Mouse (Mus musculus) forebrain, embryonic 14.5 days (tissue): Measurements from ENCODE around the gene Trappc10. TPM values are rescaled to one million over a fixed set of nuclear protein-coding genes. Genes with fewer than 3 reads are reported as not detected.
A peak's percentile ranks its signal among the peaks of the same experiment; 100 is the strongest.

ENCODE experiments used
- ATAC-seq: fragments of 200-750 bp; cut with Nextera tagmentation; 2 replicates; pipeline ENCODE4 v1.8.0; 2017; ENCODE audit warnings: mild to moderate bottlenecking, moderate library complexity
- DNase-seq: peaks from one replicate; pipeline ENCODE4 v3.0.0-alpha.2; 2015; ENCODE audit warnings: low spot score
- H3K27ac ChIP-seq: fragments of 300-500 bp; sonication (generic); 2 replicates; pipeline ENCODE4 v1.5.1; 2014; ENCODE audit warnings: low read depth, mild to moderate bottlenecking, control low read depth, low read length, moderate library complexity
- H3K27me3 ChIP-seq: fragments of 300-500 bp; sonication (generic); replicated peaks from 2 replicates; pipeline ENCODE4 v1.6.1; 2014; ENCODE audit warnings: low read length, control low read depth, mixed read lengths; ENCODE audit not compliant: control insufficient read depth, insufficient read depth
- H3K36me3 ChIP-seq: fragments of 300-500 bp; sonication (generic); 2 replicates; pipeline ENCODE4 v1.6.1; 2014; ENCODE audit warnings: low read length, control low read depth; ENCODE audit not compliant: control insufficient read depth, insufficient read depth
- H3K4me1 ChIP-seq: fragments of 300-500 bp; sonication (generic); 2 replicates; pipeline ENCODE4 v1.6.1; 2014; ENCODE audit warnings: antibody characterized with exemption, low read length, control low read depth; ENCODE audit not compliant: control insufficient read depth, insufficient read depth
- H3K4me2 ChIP-seq: fragments of 300-500 bp; sonication (generic); 2 replicates; pipeline ENCODE4 v1.6.1; 2014; ENCODE audit warnings: mild to moderate bottlenecking, control low read depth, low read length
- H3K4me3 ChIP-seq: fragments of 300-500 bp; sonication (generic); 2 replicates; pipeline ENCODE4 v1.5.1; 2014; ENCODE audit warnings: low read depth, low read length, control low read depth
- H3K9ac ChIP-seq: fragments of 300-500 bp; sonication (generic); 2 replicates; pipeline ENCODE4 v1.6.1; 2014; ENCODE audit warnings: mild to moderate bottlenecking, low read length, control low read depth, moderate library complexity
- H3K9me3 ChIP-seq: fragments of 300-500 bp; sonication (generic); replicated peaks from 2 replicates; pipeline ENCODE4 v1.6.1; 2016; ENCODE audit warnings: low read length, control low read depth, mixed read lengths; ENCODE audit not compliant: control insufficient read depth
- WGBS: fragments of 180-500 bp; shearing (Covaris S2); extraction: QIAGEN DNeasy Blood & Tissue Kit; methylation state at CpG from one replicate; pipeline ENCODE4 v1.1.7; 2014; 5-methylcytosine and 5-hydroxymethylcytosine counted together
- polyA plus RNA-seq: library from polyadenylated mRNA; unstranded; fragments of >200 nt; fragmentation: Nextera tagmentation; extraction: Ambion mirVana; gene quantifications from 2 replicates; pipeline ENCODE4 v1.2.1, GENCODE M21; 2014

Trappc10 gene
- polyA plus RNA-seq, 1 experiment from 2014 or later = 19.9 TPM

GRCm38 (mm10) chr10:78260916-78261650, 16.6 kb upstream of the Trappc10 start:
- Histone ChIP-seq H3K27me3 (no peaks in the 10 kb centered on the region), H3K4me1 (no peaks in the 10 kb centered on the region), H3K9me3 (no peaks in the 10 kb centered on the region), H3K36me3 (no peaks in the 10 kb centered on the region), H3K4me2 (no peak overlapping the region), H3K9ac (no peak overlapping the region), H3K4me3 (no peak overlapping the region), H3K27ac (no peak overlapping the region)
- ATAC-seq (no peak), DNase-seq (no peak)
- 67% methylated on average over 7 of the region's 7 CpGs for WGBS

- WGBS = 38% methylated on average over 5 of the region's 5 CpGs
- Histone ChIP-seq H3K36me3 (no peaks in the 10 kb centered on the region), H3K27ac (no peak overlapping the region), H3K4me1 (no peaks in the 10 kb centered on the region), H3K9me3 (no peaks in the 10 kb centered on the region), H3K9ac (no peak overlapping the region), H3K27me3 (no peaks in the 10 kb centered on the region), H3K4me3 (no peak overlapping the region), H3K4me2 (no peak overlapping the region)
- peak; percentile 33 for DNase-seq
- no peak for ATAC-seq
Measured at GRCm38 (mm10) chr10:78260322-78260721, 15.9 kb upstream of the Trappc10 start.

- Histone ChIP-seq H3K4me1 (no peaks in the 10 kb centered on the region), H3K36me3 (no peaks in the 10 kb centered on the region), H3K4me3 (no peak overlapping the region), H3K4me2 (no peak overlapping the region), H3K27me3 (no peaks in the 10 kb centered on the region), H3K9me3 (no peaks in the 10 kb centered on the region), H3K9ac (no peak overlapping the region), H3K27ac (no peak overlapping the region)
- WGBS = 57% methylated on average over 6 of the region's 6 CpGs
- DNase-seq = no peak
- ATAC-seq = no peak
Measured at GRCm38 (mm10) chr10:78259702-78260101, 15.3 kb upstream of the Trappc10 start.

GRCm38 (mm10) chr10:78259230-78259629, 14.8 kb upstream of the Trappc10 start:
- WGBS = 80% methylated on average over 5 of the region's 5 CpGs
- Histone ChIP-seq H3K9me3 (no peaks in the 10 kb centered on the region), H3K27ac (no peak overlapping the region), H3K27me3 (no peaks in the 10 kb centered on the region), H3K36me3 (no peaks in the 10 kb centered on the region), H3K9ac (no peak overlapping the region), H3K4me1 (no peaks in the 10 kb centered on the region), H3K4me3 (no peak overlapping the region), H3K4me2 (no peak overlapping the region)
- ATAC-seq (no peak), DNase-seq (no peak)

GRCm38 (mm10) chr10:78258142-78258675, 13.8 kb upstream of the Trappc10 start:
- DNase-seq = no peak
- Histone ChIP-seq H3K4me1 (no peaks in the 10 kb centered on the region), H3K27ac (no peak overlapping the region), H3K36me3 (no peaks in the 10 kb centered on the region), H3K4me2 (no peak overlapping the region), H3K4me3 (no peak overlapping the region), H3K9me3 (no peaks in the 10 kb centered on the region), H3K9ac (no peak overlapping the region), H3K27me3 (no peaks in the 10 kb centered on the region)
- ATAC-seq = no peak
- WGBS = 74% methylated on average over 6 of the region's 6 CpGs

- Histone ChIP-seq H3K27me3 (no peaks in the 10 kb centered on the region), H3K36me3 (no peaks in the 10 kb centered on the region), H3K9me3 (no peaks in the 10 kb centered on the region; the same call in 1 of the 2 replicates), H3K4me3 (no peak overlapping the region), H3K4me2 (no peak overlapping the region), H3K27ac (no peak overlapping the region), H3K4me1 (no peaks in the 10 kb centered on the region), H3K9ac (no peak overlapping the region)
- 72% methylated on average over 4 of the region's 4 CpGs for WGBS
- ATAC-seq (no peak), DNase-seq (no peak)
Measured at GRCm38 (mm10) chr10:78255646-78256059, 11.2 kb upstream of the Trappc10 start.

- H3K4me2 ChIP-seq = no peak overlapping the region
- no peak overlapping the region for H3K4me3 ChIP-seq
- DNase-seq = no peak
- H3K27ac ChIP-seq = no peak overlapping the region
- peaks cover 11% of the 10 kb centered on the region for H3K4me1 ChIP-seq
- 83% methylated on average over 3 of the region's 3 CpGs for WGBS
- H3K9me3 ChIP-seq = no peaks in the 10 kb centered on the region; the same call in 1 of the 2 replicates
- H3K27me3 ChIP-seq = no peaks in the 10 kb centered on the region
- H3K36me3 ChIP-seq = no peaks in the 10 kb centered on the region
- no peak for ATAC-seq
- no peak overlapping the region for H3K9ac ChIP-seq
Measured at GRCm38 (mm10) chr10:78247206-78247605, 2.8 kb upstream of the Trappc10 start.

- no peak overlapping the region for H3K4me3 ChIP-seq
- WGBS = 84% methylated on average over 4 of the region's 4 CpGs
- no peak for DNase-seq
Measured at GRCm38 (mm10) chr10:78246725-78247124, 2.3 kb upstream of the Trappc10 start.

GRCm38 (mm10) chr10:78245225-78245547, 745 bp upstream of the Trappc10 start:
- Histone ChIP-seq H3K4me1 (peaks cover 11% of the 10 kb centered on the region), H3K27ac (peak overlapping the region; percentile 76; the same call in 1 of the 2 replicates), H3K9ac (peak overlapping the region; percentile 85), H3K4me2 (peak overlapping the region; percentile 91), H3K4me3 (peak overlapping the region; percentile 85), H3K36me3 (no peaks in the 10 kb centered on the region), H3K9me3 (no peaks in the 10 kb centered on the region), H3K27me3 (no peaks in the 10 kb centered on the region)
- DNase-seq (peak; percentile 9), ATAC-seq (peak; percentile 40)
- 19% methylated on average over 7 of the region's 7 CpGs for WGBS

More at GRCm38 (mm10) chr10:78246725-78247124, 2.3 kb upstream of the Trappc10 start:
- H3K27ac ChIP-seq = no peak overlapping the region
- H3K4me2 ChIP-seq = no peak overlapping the region
- ATAC-seq = no peak
- H3K9ac ChIP-seq = no peak overlapping the region
- peaks cover 11% of the 10 kb centered on the region for H3K4me1 ChIP-seq
- H3K9me3 ChIP-seq = no peaks in the 10 kb centered on the region; the same call in 1 of the 2 replicates
- H3K27me3 ChIP-seq = no peaks in the 10 kb centered on the region
- H3K36me3 ChIP-seq = no peaks in the 10 kb centered on the region
